Mouse (Mus musculus) embryo, embryonic 9.5 days (tissue): ENCODE data around the gene Serpinb3b.
"Not testable (repeated sequence)": the region's sequence is repeated elsewhere in the genome, so short reads cannot be mapped to it uniquely, and the experiment has no call there.

Source experiments
- DNase-seq: peaks from one replicate; pipeline ENCODE4 v3.0.0-alpha.2; 2017; ENCODE audit errors: extremely low spot score

Serpinb3b gene

DNA sequence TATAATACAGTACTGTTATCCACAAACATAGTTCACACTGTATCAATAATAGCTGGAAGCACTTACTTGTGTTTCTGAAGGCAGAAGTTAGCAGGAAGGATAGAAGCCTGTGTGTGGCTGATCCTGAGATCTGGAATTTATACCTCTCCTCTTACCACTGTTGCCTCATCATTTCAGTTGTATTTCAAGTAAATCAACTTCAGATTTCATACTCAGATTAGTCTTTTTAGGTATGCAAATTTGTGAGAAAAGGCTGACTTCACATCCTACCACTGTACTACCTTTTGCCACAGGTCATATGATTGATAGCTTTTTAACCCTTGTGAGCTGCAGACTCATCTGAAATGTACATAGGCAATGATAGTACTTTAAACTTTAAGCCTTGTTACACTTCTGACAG, at the start of gene Serpinb3b, which contains the start of gene Serpinb3c:
Serpinb3b (minus strand) TSS at position 101 of the 400 bp plus-strand sequence.
Serpinb3c (minus strand) TSS at position 111 of the 400 bp plus-strand sequence.
- not testable (repeated sequence) for DNase-seq

DNA sequence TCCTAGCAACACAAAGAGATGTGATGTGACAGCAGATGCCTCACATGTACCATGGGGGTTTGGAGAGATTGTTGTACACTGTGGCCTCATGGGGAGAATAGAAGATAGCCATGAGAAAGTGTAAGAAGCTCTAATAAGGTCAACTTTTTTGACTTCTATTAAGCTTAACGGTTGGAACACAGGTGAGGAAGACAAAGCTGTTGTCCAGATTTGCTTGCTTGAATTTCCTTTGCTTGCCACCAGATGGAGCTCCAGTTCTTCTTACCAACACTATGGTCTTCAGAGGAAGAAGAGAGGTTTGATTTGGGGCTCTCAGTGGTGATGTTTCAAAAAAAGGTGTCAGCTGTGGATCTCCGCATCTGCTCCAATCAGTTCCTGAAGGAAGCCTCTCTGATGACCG, 35.0 kb downstream of the Serpinb3b start:
- not testable (repeated sequence) for DNase-seq

DNA sequence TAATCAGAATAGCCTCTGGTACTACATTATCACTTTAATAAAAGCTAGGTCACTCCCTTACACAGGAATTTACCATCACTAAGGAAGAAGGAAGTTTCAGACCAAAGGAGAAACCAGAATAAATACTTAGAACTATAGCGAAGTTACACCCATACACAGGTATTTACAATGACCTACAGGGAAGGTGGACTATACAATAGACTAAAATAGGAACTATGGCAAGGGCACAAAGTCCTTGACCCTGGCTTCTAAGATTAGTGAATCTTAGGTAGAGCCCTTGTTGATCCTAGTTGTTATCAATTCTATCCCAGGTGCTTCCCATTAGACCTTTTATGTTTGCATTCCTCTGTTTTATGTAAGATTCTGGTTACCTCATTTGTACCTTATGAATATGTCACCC, 60.9 kb downstream of the Serpinb3b start:
- not testable (repeated sequence) for DNase-seq

DNA sequence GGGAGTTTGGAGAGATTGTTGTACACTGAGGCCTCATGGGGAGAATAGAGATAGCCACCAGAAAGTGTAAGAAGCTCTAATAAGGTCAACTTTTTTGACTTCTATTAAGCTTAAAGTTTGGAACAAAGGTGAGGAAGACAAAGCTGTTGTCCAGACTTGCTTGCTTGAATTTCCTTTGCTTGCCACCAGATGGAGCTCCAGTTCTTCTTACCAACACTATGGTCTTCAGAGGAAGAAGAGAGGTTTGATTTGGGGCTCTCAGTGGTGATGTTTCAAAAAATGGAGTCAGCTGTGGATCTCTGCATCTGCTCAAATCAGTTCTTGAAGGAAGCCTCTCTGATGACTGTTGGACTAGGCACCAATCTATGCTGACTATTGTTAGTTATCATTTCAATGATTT, 150.7 kb downstream of the Serpinb3b start:
- DNase-seq: not testable (repeated sequence)
